Mouse (Mus musculus) olfactory bulb, adult 2 months (tissue): ENCODE measurements around the gene Myf5.

Source experiments
- CTCF ChIP-seq: fragments of 200-500 bp; IDR thresholded peaks from 2 replicates; pipeline ENCODE4 v1.5.1; 2012; ENCODE audit warnings: low read depth, mild to moderate bottlenecking, low read length, moderate library complexity; ENCODE audit not compliant: insufficient read depth
- POLR2A ChIP-seq: fragments of 200-500 bp; IDR thresholded peaks from 2 replicates; pipeline ENCODE4 v1.6.1; 2012; ENCODE audit warnings: mild to moderate bottlenecking, low read depth, low read length, moderate library complexity; ENCODE audit not compliant: insufficient read depth

- TF ChIP-seq POLR2A, result no peak
- TF ChIP-seq CTCF, result no peak
These were observed 1.9 kb downstream of the Myf5 start for GRCm38 (mm10) chr10:107484050-107484449.
